Mouse (Mus musculus) kidney, embryonic 14.5 days (tissue): ENCODE measurements around the gene Boc. TPM values are rescaled to one million over a fixed set of nuclear protein-coding genes. Genes with fewer than 3 reads are reported as not detected.
A peak's percentile ranks its signal among the peaks of the same experiment; 100 is the strongest.

Experiments
- ATAC-seq: fragments of 200-750 bp; cut with Nextera tagmentation; 2 replicates; pipeline ENCODE4 v1.8.0; 2017; ENCODE audit warnings: moderate number of reproducible peaks, mild to moderate bottlenecking, moderate TSS enrichment, moderate library complexity; ENCODE audit not compliant: low FRiP score, low TSS enrichment
- H3K27ac ChIP-seq: fragments of 300-500 bp; sonication (generic); 2 replicates; pipeline ENCODE4 v1.5.1; 2014; ENCODE audit warnings: low read depth, mild to moderate bottlenecking, low read length, moderate library complexity, mixed read lengths
- H3K27me3 ChIP-seq: fragments of 300-500 bp; sonication (generic); 2 replicates; pipeline ENCODE4 v1.6.1; 2014; ENCODE audit warnings: mild to moderate bottlenecking, low read length; ENCODE audit not compliant: control insufficient read depth, insufficient read depth
- H3K36me3 ChIP-seq: fragments of 300-500 bp; sonication (generic); 2 replicates; pipeline ENCODE4 v1.6.1; 2014; ENCODE audit warnings: low read length, mixed read lengths; ENCODE audit not compliant: control insufficient read depth, insufficient read depth
- H3K4me1 ChIP-seq: fragments of 300-500 bp; sonication (generic); 2 replicates; pipeline ENCODE4 v1.6.1; 2014; ENCODE audit warnings: low read length, mixed read lengths; ENCODE audit not compliant: control insufficient read depth, insufficient read depth
- H3K4me2 ChIP-seq: fragments of 300-500 bp; sonication (generic); replicated peaks from 2 replicates; pipeline ENCODE4 v1.6.1; 2014; ENCODE audit warnings: low read depth, mild to moderate bottlenecking, low read length
- H3K4me3 ChIP-seq: fragments of 300-500 bp; sonication (generic); 2 replicates; pipeline ENCODE4 v1.5.1; 2014; ENCODE audit warnings: mild to moderate bottlenecking, low read length
- H3K9ac ChIP-seq: fragments of 300-500 bp; sonication (generic); 2 replicates; pipeline ENCODE4 v1.6.1; 2014; ENCODE audit warnings: low read depth, mild to moderate bottlenecking, low read length, moderate library complexity
- H3K9me3 ChIP-seq: fragments of 300-500 bp; sonication (generic); 2 replicates; pipeline ENCODE4 v1.6.1; 2016; ENCODE audit warnings: low read length; ENCODE audit not compliant: control insufficient read depth
- WGBS: fragments of 180-500 bp; shearing (Covaris S2); extraction: QIAGEN DNeasy Blood & Tissue Kit; methylation state at CpG from one replicate; pipeline ENCODE4 v1.1.7; 2014; 5-methylcytosine and 5-hydroxymethylcytosine counted together
- polyA plus RNA-seq: library from polyadenylated mRNA; unstranded; fragments of >200 nt; fragmentation: Nextera tagmentation; extraction: Ambion mirVana; gene quantifications from 2 replicates; pipeline ENCODE4 v1.2.1, GENCODE M21; 2014

The Boc gene
- polyA plus RNA-seq, 1 experiment from 2014 or later: 23.5 TPM

DNA sequence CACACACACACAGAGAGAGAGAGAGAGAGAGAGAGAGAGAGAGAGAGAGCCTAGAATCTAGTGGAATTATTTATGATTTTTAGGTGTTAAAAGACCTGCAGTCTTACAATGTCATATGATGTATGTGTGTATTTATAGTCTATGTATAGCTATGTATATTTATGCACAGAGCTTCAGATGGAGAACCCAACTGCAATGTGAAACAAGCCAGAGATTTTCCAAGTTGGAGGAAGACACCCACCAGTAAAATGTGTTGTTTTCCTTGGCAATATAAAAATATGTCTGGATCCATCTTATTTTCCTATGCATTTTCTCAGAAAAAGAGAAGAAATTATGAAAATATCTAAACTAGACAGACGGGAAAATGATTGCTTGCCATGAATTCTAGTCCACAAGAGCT, 32.7 kb downstream of the Boc start:
- Histone ChIP-seq H3K9ac (no peak overlapping the region), H3K9me3 (no peaks in the 10 kb centered on the region), H3K27me3 (no peaks in the 10 kb centered on the region), H3K4me3 (no peak overlapping the region), H3K36me3 (peaks cover under 1% of the 10 kb centered on the region; the same call in 1 of the 2 replicates), H3K27ac (no peak overlapping the region), H3K4me2 (no peak overlapping the region), H3K4me1 (peaks cover 27% of the 10 kb centered on the region)
- 86% methylated on average over 1 of the region's 1 CpGs for WGBS
- ATAC-seq: no peak

DNA sequence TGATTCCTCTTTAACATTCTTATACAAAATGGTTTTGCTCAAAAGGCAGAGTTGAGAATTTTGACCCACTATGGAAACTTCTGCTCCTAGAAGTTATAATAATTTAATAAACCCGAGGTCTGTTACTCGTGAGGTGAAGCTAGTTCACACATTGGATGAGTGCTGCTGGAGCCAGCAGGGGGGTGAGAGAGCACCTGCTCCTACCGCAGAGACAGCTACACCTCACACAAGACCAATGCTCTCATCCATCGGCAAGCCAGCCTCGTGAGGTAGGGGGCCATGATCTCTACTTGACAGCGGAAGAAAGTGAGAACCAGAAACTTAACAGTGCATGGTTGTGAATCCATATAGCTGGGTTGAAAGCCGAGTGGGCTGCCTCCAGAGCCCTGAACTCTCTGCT, 35.1 kb downstream of the Boc start:
- Histone ChIP-seq H3K27ac (no peak overlapping the region), H3K9ac (no peak overlapping the region), H3K4me2 (no peak overlapping the region), H3K36me3 (peaks cover 21% of the 10 kb centered on the region), H3K27me3 (no peaks in the 10 kb centered on the region), H3K4me3 (no peak overlapping the region), H3K4me1 (peaks cover 9% of the 10 kb centered on the region; the same call in 1 of the 2 replicates), H3K9me3 (no peaks in the 10 kb centered on the region)
- 82% methylated on average over 7 of the region's 7 CpGs for WGBS
- ATAC-seq: no peak

- Histone ChIP-seq H3K9me3 (no peaks in the 10 kb centered on the region), H3K4me1 (no peaks in the 10 kb centered on the region), H3K27me3 (no peaks in the 10 kb centered on the region), H3K4me3 (no peak overlapping the region), H3K4me2 (no peak overlapping the region), H3K9ac (no peak overlapping the region), H3K36me3 (peaks cover 46% of the 10 kb centered on the region), H3K27ac (no peak overlapping the region)
- no peak for ATAC-seq
- 94% methylated on average over 6 of the region's 6 CpGs for WGBS
Measured at GRCm38 (mm10) chr16:44516498-44516897, 42.2 kb downstream of the Boc start.

DNA sequence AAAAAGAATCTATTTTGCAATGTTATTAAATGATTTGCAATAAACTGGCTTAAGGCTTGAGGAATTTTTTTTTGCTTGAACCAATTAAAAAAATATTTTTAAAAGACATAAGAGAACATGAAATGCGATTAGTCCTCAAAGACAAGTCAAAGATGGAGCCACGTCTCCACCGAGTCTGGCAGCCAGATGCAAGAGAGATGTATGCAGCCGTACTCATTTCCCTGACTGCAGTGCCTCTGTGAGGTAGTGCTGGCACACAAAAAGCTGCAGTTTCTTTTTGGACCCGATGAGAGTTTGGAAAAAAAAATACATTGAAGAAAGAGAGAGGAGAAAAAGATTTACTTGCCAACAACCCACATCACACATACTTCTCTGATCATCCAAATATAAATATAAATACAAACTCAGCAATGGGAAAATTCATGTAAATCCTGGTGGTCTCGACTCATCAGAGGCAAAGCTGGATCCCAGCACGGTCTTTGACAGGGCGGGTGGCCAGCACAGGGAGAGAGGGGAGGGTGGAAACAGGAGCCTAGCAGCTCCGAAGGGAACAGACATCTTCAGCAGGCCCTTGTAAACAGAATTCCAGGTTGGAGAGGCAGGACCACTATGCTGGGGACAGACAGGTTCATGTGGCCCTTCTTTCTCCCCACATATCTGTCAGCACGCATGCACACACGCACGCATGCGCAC, 48.0 kb downstream of the Boc start:
- ATAC-seq: no peak
- H3K27ac ChIP-seq: no peak overlapping the region
- H3K9me3 ChIP-seq: no peaks in the 10 kb centered on the region
- peaks cover 22% of the 10 kb centered on the region for H3K36me3 ChIP-seq
- no peaks in the 10 kb centered on the region for H3K27me3 ChIP-seq
- H3K4me3 ChIP-seq: no peak overlapping the region
- H3K4me1 ChIP-seq: peaks cover 8% of the 10 kb centered on the region
- no peak overlapping the region for H3K9ac ChIP-seq
- H3K4me2 ChIP-seq: no peak overlapping the region
- WGBS: 80% methylated on average over 13 of the region's 13 CpGs

DNA sequence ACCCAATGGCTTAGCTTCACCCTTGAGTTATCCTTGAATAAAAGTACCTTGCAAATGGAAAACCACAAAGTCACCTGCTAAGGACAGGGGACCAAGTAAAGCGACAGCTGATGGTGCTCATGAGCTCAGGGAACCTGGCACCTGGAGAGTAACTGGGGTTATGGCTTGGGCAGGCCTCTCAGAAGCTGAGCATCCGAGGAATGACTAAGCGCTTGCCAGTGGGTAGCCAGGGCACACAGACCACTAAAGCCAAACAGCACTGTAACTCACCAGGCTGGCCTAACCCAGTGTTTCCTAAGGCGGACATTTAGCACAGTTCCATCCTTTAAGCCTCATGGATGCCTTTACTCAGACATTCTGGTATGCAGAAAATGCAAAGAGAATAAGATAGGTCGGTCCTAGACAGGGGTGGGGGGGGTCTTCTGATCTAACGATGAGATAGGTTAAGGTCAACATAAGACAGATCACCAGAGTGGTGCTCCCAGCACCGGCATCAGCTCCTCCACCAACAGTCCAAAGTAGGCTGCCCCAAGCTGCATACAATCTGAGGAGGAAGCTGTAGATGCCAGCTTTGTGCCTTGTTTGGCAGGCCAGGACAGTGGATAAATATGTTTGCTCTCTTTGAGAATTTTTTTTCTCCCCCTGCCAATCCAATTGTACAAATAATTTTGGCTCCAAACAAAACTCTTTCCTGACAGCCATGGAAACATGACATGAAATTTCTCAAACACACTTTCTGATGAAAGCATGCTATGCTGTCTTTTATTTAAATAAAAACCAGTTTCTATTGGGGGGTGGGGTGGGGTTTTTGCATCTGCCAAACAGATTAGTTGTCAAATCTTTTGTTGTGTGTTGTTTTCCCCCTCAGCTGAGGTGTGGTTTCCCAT, 49.0 kb downstream of the Boc start:
- H3K36me3 ChIP-seq: peaks cover 26% of the 10 kb centered on the region

GRCm38 (mm10) chr16:44508772-44509171, 49.9 kb downstream of the Boc start:
- H3K27ac ChIP-seq: no peak overlapping the region
- no peak overlapping the region for H3K4me3 ChIP-seq
- no peaks in the 10 kb centered on the region for H3K27me3 ChIP-seq
- WGBS: 92% methylated on average over 13 of the region's 13 CpGs
- no peak overlapping the region for H3K4me2 ChIP-seq
- H3K9ac ChIP-seq: no peak overlapping the region
- 0 out of 2 replicates have a peak, but pooled peaks have one; percentile 9 for ATAC-seq
- peaks cover 24% of the 10 kb centered on the region for H3K36me3 ChIP-seq
- H3K9me3 ChIP-seq: peaks cover 5% of the 10 kb centered on the region
- peaks cover 8% of the 10 kb centered on the region for H3K4me1 ChIP-seq

More for the DNA sequence above, 49.0 kb downstream of the Boc start:
- peaks cover 2% of the 10 kb centered on the region; the same call in 1 of the 2 replicates for H3K9me3 ChIP-seq
- no peak overlapping the region for H3K4me2 ChIP-seq
- no peak overlapping the region for H3K27ac ChIP-seq
- H3K9ac ChIP-seq: no peak overlapping the region
- 78% methylated on average over 7 of the region's 7 CpGs for WGBS
- ATAC-seq: no peak
- peaks cover 8% of the 10 kb centered on the region for H3K4me1 ChIP-seq
- H3K4me3 ChIP-seq: no peak overlapping the region
- H3K27me3 ChIP-seq: no peaks in the 10 kb centered on the region

GRCm38 (mm10) chr16:44508025-44508424, 50.7 kb downstream of the Boc start:
- ATAC-seq: no peak
- 71% methylated on average over 5 of the region's 5 CpGs for whole genome bisulfite sequencing
- Histone ChIP-seq H3K4me1 (peaks cover 8% of the 10 kb centered on the region), H3K9me3 (peaks cover 5% of the 10 kb centered on the region), H3K4me2 (no peak overlapping the region), H3K9ac (no peak overlapping the region), H3K27me3 (no peaks in the 10 kb centered on the region), H3K27ac (no peak overlapping the region), H3K36me3 (peaks cover 28% of the 10 kb centered on the region), H3K4me3 (no peak overlapping the region)

GRCm38 (mm10) chr16:44507027-44507929, 51.4 kb downstream of the Boc start:
- Histone ChIP-seq H3K27ac (no peak overlapping the region; the same call in 1 of the 2 replicates), H3K4me1 (peaks cover 8% of the 10 kb centered on the region), H3K36me3 (peaks cover 33% of the 10 kb centered on the region), H3K9ac (no peak overlapping the region), H3K9me3 (peaks cover 5% of the 10 kb centered on the region), H3K27me3 (no peaks in the 10 kb centered on the region), H3K4me3 (no peak overlapping the region), H3K4me2 (no peak overlapping the region)
- 50% methylated on average over 10 of the region's 10 CpGs for WGBS
- peak; percentile 37; the same call in 1 of the 2 replicates for ATAC-seq
